Mouse (Mus musculus) megakaryocyte, embryonic 14.5 days (primary cell): ENCODE measurements at regions not wholly inside any gene's neighbourhood (a gene's known extent, or its start where the extent isn't known, plus 50 kb on each side); places are given as distances from the start of the nearest gene placed in this dataset.

Experiments used
- H3K27me3 ChIP-seq: replicated peaks from 2 replicates; pipeline ENCODE3; 2012; ENCODE audit warnings: inconsistent platforms
- H3K36me3 ChIP-seq: replicated peaks from 2 replicates; pipeline ENCODE3; 2012; ENCODE audit warnings: low read length, inconsistent platforms, mixed read lengths
- H3K4me1 ChIP-seq: 2 replicates; pipeline ENCODE4 v1.6.1; 2012; ENCODE audit warnings: inconsistent platforms
- H3K4me3 ChIP-seq: replicated peaks from 2 replicates; pipeline ENCODE3; 2012; ENCODE audit warnings: moderate library complexity, mild to moderate bottlenecking, inconsistent platforms
- H3K9me3 ChIP-seq: 2 replicates; pipeline ENCODE4 v1.6.1; 2012; ENCODE audit warnings: inconsistent platforms
- FLI1 ChIP-seq: IDR thresholded peaks from 2 replicates; pipeline ENCODE4 v1.6.1; 2012; ENCODE audit warnings: low read length, inconsistent platforms, mixed read lengths
- GATA1 ChIP-seq: IDR thresholded peaks from 3 replicates; pipeline ENCODE4 v1.6.1; 2012; ENCODE audit warnings: mixed read lengths, low read length, inconsistent platforms, borderline replicate concordance

DNA sequence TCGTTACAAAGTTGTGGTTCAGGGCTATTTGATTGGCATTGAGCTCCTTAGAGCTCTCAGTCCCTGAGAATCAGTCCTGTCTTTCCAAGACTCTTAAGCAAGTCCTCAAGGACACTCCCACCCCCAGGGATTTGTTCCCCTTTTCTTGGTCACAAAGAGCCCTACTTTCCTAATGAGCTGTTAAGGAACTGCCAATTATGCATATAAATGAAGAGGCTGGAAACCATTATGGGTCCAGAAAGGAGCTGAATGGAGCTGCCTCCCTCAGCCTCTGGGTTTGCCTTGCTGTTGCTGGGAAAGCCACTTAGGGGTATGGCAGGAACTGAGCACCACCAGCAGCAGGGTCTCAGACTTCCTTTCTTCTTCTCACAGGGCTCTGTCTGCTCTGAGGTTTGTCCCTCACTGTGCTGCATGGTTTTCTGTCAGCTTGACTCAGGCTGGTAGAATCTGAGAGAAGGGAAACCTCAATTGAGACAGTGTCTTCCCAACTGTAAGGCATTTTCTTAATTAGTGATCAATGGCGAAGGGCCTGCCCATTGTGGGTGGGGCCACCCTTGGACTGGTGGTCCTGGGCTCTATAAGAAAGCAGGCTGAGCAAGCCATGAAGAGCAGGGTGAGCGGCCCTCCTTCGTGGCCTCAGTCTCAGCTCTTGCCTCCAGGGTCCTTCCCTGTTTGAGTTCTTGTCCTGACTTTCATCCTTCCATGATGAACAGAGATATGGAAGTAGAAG is 108.4 kb upstream of the Gm4791 start:
- Histone ChIP-seq H3K36me3 (no peaks in the 10 kb centered on the region), H3K4me3 (no peak overlapping the region), H3K9me3 (0 out of 2 replicates have a peak, but pooled peaks cover 10% of the 10 kb centered on the region), H3K27me3 (no peaks in the 10 kb centered on the region), H3K4me1 (no peaks in the 10 kb centered on the region)
- TF ChIP-seq FLI1 = no peak
- TF ChIP-seq GATA1 = no peak

DNA sequence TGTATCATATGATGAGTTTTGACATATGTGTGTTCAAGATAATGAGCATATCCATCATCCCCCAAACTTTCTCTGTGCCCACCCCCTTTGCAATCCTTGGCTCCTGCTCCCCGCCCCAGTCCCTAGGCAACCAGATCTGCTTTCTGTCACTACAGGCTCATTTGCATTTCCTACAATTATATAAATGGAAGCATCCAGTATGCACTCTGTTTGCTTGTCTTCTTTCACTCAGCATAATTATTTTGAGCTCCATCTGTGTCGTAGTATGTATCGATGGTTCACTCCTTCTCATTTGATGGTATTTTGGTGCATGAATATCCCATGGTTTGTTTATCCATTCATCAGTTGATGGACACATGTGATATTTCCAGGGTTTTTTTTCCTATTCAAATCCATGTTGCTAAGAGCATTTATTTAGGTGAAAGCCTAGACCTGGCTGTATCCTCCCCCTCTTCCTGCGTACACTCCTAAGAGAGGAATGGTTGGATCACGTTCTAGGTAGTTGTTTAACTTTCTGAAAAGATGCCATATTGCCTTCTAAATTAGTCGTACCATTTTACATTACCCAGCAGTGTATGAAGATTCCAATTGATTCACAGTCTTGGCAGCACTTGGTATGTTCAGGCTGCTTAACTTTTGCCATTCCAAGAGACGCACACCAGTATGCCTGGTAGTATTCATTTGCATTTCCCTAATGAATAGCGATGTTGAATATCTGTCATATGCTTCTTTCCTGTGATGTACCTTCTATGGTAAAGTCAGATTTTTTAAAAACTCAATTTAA is 127.1 kb upstream of the Gm4791 start:
- H3K36me3 ChIP-seq = no peaks in the 10 kb centered on the region
- no peaks in the 10 kb centered on the region for H3K27me3 ChIP-seq
- no peak for TF ChIP-seq FLI1
- no peak for TF ChIP-seq GATA1
- H3K4me3 ChIP-seq = no peak overlapping the region
- peaks cover 7% of the 10 kb centered on the region; the same call in 1 of the 2 replicates for H3K9me3 ChIP-seq
- H3K4me1 ChIP-seq = no peaks in the 10 kb centered on the region

DNA sequence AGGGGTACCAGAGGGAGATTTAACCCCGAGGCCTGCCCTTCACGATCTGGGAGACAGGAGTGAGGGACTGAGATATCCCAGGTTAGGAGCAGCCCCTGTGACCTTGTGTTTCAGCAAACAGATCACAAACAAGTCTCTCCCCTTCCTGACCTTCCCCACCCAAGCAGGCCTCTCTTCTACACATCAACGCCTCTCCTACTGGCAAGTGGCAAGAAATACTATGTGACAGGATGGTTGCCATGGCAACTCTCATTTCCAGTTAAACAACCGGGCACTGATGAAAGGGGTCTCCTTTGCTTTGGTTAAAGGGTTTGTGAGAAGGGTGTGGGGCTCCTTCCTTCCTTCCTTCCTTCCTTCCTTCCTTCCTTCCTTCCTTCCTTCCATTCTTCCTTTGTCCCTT is 134.6 kb upstream of the Gm4791 start:
- no peak overlapping the region for H3K4me3 ChIP-seq
- TF ChIP-seq GATA1 (no peak), FLI1 (no peak)
- H3K9me3 ChIP-seq = peaks cover 37% of the 10 kb centered on the region
- no peaks in the 10 kb centered on the region for H3K4me1 ChIP-seq
- no peaks in the 10 kb centered on the region for H3K27me3 ChIP-seq
- H3K36me3 ChIP-seq = no peaks in the 10 kb centered on the region

DNA sequence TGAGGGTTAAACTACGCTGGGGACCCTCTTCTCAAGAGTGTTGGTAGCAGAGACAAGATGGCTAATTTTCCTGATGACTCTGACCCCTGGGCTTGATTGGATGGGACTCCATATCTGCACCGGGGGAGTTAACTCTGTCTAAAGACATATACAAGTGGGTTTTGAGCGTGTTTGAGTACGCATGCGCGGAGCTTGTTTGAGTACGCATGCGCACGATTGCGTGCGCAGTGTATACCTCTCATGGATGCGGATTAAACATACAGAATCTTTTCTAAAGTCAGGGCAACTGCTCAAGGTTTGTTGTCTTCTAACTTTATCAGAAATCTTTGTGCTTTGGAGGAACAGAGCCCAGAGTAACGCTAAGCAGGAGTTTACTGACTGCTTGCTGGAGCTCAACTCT is 146.8 kb upstream of the Gm4791 start:
- H3K4me1 ChIP-seq = no peaks in the 10 kb centered on the region
- H3K4me3 ChIP-seq = no peak overlapping the region
- no peak for TF ChIP-seq FLI1
- H3K9me3 ChIP-seq = peaks cover 46% of the 10 kb centered on the region
- no peaks in the 10 kb centered on the region for H3K27me3 ChIP-seq
- no peaks in the 10 kb centered on the region for H3K36me3 ChIP-seq

DNA sequence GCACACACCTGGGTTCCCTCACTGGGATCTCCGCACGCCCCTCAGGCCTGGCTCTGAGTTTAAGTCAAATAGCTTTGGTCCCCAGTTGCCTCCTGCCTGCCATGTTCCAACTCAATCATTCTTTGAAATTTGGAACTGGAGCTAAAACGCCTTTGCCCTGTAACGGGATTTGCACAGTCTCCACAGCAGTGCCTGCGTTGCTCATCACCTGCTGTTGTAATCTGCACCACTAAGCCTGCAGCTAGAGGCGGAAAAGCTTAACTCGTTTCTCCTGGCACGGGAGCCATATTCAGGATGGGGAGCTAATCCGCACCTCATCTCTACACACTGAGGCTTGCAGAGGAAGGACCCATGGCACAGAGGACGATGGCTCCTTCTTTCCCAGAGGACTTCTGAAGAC is 147.2 kb upstream of the Gm4791 start:
- H3K9me3 ChIP-seq = peaks cover 43% of the 10 kb centered on the region
- TF ChIP-seq FLI1 (no peak), GATA1 (no peak)

DNA sequence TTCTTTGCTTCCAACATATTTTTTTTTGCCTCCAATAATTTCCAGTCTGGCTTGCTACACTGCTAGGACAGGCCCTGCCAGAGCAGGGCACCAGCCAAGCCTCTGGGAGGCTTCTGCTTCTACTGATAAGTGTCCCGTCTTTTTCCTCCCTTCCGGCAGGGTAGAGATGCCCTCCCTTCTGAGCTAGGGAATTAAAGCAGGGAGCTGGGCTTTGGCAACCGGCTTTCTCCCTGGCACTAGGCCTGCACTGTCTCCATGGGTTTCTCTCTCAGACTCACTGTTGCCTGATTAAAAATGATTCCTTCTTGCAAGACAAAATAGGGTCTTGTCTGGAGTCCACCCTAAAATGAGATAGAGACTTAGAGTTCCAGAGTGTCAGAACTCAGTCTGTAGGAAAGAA is 153.3 kb upstream of the Gm4791 start:
- no peaks in the 10 kb centered on the region for H3K36me3 ChIP-seq
- H3K9me3 ChIP-seq = peaks cover 49% of the 10 kb centered on the region
- no peaks in the 10 kb centered on the region for H3K27me3 ChIP-seq
- TF ChIP-seq FLI1 (no peak), GATA1 (no peak)
- H3K4me3 ChIP-seq = no peak overlapping the region
- no peaks in the 10 kb centered on the region for H3K4me1 ChIP-seq

More for the DNA sequence above, 147.2 kb upstream of the Gm4791 start:
- no peaks in the 10 kb centered on the region for H3K4me1 ChIP-seq
- H3K4me3 ChIP-seq = no peak overlapping the region
- H3K36me3 ChIP-seq = no peaks in the 10 kb centered on the region
- no peaks in the 10 kb centered on the region for H3K27me3 ChIP-seq

DNA sequence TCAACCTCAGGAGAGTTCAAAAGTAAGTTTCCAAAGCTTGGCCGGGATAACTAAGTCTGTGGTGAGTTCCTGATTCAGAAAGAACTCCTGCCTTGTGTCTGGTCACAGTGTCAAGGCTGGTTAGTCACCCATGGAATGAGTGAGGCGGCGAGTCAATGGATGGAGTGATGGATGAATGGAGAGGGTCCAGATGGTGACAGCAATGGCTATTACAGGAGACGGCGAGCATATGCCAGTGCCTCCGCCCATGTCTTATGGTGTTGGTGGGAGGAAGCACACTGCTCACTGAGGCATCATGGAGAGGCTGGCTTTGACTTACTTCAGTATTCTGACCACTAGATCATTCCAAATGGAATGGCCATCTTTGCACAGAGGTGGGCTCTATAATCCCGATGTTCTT is 154.8 kb upstream of the Gm4791 start:
- H3K9me3 ChIP-seq = peaks cover 35% of the 10 kb centered on the region
- H3K4me1 ChIP-seq = no peaks in the 10 kb centered on the region
- H3K27me3 ChIP-seq = no peaks in the 10 kb centered on the region
- peak overlapping the region; percentile 7 for H3K4me3 ChIP-seq
- H3K36me3 ChIP-seq = no peaks in the 10 kb centered on the region
- no peak for TF ChIP-seq FLI1
- TF ChIP-seq GATA1 = no peak

DNA sequence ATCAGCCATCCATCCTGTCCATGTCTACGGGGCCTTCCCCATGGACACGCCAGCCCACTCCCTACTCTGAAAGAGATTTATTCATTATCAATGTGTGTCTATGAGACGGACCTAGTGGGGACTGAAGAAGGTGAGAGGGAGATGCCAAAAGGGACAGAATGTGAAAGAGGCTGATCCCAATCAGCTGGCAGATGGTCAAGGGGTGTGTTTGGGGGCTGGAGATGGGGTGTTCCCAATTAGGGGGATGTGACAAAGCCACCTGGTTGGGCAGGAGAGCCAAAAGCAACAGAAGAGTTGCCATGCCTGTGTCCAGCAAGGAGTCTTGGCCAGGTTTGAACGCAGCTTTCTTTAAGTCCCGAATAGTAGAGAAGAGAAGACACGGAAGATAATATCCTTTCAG is 157.0 kb upstream of the Gm4791 start:
- TF ChIP-seq FLI1 (no peak), GATA1 (no peak)
- Histone ChIP-seq H3K27me3 (no peaks in the 10 kb centered on the region), H3K4me1 (no peaks in the 10 kb centered on the region), H3K4me3 (no peak overlapping the region), H3K36me3 (no peaks in the 10 kb centered on the region), H3K9me3 (peaks cover 23% of the 10 kb centered on the region)

DNA sequence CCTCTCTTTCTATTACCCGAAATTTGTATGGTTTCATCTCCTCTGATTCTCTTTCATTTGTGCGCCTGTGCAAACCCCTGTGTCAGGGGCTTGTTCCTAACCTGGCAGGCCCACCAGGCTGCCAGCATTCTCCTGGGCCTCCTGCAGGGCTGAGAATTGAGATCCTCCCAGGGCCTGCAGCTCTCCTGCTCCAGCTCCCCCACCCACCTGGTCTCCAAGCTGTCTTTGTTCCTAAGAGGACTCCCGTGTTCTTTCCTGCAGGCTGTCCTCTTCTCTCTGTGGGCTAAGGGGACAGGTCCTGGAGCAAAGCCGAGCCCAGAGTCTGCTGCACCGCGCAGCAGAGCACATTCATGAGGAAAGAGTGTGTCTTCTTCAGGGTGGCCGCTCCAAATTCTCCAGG is 163.3 kb upstream of the Gm4791 start:
- Histone ChIP-seq H3K27me3 (no peaks in the 10 kb centered on the region), H3K4me3 (no peak overlapping the region), H3K4me1 (no peaks in the 10 kb centered on the region), H3K36me3 (no peaks in the 10 kb centered on the region), H3K9me3 (peaks cover 10% of the 10 kb centered on the region; the same call in 1 of the 2 replicates)
- TF ChIP-seq GATA1 = no peak
- no peak for TF ChIP-seq FLI1

DNA sequence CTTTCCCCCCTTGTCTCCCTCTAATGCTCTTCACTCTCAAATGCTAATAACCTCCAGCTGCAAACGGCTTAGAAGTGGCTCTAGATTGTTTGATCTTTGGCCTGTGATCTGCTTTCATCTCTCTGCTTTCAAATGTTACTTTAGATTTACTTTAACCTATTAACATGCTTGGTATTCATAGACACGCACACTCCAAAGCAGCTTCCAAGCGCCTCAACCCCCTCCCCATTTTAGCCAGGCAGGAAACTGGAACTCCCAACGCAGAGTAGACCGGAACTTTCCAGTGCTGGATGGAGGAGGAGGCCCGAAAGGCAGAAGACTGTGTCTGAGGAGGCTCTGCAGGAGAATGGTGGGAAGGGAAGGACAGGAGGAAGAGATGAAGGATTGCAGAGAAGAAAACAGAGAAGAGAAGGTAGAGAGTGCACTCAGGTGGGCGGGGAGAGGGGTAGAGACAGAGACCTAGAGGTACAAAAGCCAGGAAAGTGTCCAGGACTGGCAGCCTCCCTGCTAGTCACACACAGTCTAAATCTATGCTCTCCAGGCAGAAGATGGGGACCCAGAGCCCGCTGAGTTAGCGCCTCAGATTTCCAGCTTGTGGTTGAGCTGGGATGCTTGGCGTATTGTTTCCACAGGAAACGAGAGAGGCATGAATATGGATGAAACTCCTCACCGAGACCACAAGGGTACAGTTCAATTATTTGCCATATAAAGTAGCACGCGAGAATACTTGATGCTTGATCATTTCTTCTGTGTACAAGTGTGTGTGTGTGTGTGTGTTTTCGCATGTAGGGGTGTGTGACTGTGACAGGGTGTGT is 167.6 kb upstream of the Gm4791 start:
- no peaks in the 10 kb centered on the region for H3K36me3 ChIP-seq
- no peaks in the 10 kb centered on the region for H3K4me1 ChIP-seq
- no peak overlapping the region for H3K4me3 ChIP-seq
- TF ChIP-seq FLI1 (no peak), GATA1 (no peak)
- H3K9me3 ChIP-seq = peaks cover 10% of the 10 kb centered on the region; the same call in 1 of the 2 replicates
- no peaks in the 10 kb centered on the region for H3K27me3 ChIP-seq
